Mouse (Mus musculus) layer of hippocampus, postnatal 25 days (tissue): Measurements from ENCODE around the gene Bcas3. TPM values are rescaled to one million over a fixed set of nuclear protein-coding genes. Genes with fewer than 3 reads are reported as not detected.

ENCODE experiments used
- DNase-seq, 2 experiments: peaks; one replicate each; pipeline ENCODE4 v3.0.0; 2022; ENCODE audit warnings: mixed read lengths in 2 of 2, low spot score in 1 of 2; ENCODE audit errors: extremely low spot score in 1 of 2
- total RNA-seq, 2 experiments: library from RNA; stranded (reverse); gene quantifications; 2 replicates each; pipeline ENCODE4 v1.2.3; 2021

Bcas3 gene
- total RNA-seq, 2 experiments from 2014 or later: 67.5 to 68.6 TPM

DNA sequence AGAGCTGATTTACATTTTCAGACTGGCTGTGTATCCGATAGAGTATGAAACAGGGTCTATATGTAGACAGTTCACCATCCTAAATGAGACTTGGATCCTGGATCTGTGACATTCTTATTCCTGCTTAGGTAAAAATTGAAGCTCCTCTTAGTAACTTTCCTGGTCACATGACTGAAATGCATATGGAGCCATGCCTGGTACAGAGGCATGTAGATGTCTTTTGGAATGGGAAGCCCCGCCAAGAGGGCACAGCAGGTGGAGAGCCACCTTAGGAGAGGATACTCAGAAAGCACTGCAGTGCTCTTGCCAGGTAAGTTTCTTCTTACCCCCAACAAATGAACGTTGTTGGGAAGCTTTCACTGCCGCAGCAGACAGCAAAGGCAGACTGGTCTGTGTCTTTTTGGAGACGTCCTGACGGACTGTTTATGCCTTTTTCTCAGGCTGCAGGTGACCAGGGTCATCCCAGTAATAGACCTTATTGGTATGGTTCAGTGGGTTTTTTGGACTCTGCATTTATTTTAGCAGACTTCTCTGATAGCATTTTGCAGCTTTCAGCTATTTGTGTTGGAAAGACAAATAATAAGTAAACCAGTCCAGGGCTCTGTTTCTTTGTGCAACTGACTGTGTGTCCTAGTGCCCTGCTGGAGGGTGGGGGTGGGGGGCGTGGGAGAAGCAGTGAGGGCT, 292.3 kb downstream of the Bcas3 start:
- DNase-seq: no peak

DNA sequence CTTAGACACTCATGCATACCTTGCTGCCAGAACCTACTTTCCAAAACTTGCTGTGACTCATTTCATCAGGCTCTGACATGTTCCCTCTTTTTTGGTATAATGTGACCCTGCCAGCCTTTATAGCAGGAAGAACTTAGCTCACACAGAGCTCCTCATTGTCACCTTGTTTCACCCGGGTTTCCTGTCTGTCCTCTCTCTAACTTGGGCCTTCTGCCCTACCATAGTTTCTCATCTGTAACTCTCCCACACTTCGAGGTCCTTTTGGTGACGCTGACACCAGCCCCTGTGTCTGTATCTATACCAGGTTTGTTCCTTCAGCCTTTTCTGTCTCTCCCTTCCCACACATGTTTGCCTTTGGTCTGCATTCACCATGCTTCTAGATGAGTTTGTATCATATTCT, 295.9 kb downstream of the Bcas3 start:
- no peak for DNase-seq

DNA sequence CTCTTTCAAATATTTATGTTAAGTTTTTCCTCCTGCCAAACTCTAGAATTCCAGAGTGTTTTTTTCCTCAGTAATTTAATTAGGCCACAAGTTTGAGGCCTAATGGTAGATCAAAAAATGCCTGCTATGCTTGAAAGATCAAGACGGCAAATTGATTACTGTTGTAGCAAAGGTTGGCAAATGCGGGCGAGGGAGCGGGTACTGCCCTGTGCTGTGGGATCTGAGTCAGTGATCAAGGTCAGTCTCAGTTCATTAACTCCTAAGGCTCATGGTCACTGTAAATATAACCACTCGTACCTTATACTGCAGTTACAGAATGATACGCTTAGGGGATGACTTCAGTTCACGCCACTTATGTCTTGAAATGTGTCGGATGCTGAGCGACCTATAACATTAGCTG, 296.4 kb downstream of the Bcas3 start:
- DNase-seq: no peak

DNA sequence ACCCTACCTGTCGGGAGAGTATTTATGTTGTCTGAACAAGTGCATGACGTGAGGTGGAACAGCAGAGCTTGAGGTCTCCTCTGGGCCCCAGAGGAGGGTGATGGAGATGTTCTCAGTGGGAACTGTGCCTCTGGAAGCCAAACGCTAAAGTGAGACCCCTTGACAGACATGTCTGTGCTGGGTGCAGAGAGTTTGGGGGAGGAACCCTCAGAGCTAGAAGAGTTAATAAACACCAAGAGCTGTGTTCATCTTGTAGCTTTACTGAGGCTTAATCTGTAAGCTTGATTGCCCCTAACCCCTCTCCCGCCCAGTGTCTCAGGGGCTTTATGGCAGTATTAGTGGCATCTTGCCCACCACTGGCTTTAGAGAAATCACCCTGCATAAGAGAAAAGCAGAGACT, 304.5 kb downstream of the Bcas3 start:
- DNase-seq: no peak

DNA sequence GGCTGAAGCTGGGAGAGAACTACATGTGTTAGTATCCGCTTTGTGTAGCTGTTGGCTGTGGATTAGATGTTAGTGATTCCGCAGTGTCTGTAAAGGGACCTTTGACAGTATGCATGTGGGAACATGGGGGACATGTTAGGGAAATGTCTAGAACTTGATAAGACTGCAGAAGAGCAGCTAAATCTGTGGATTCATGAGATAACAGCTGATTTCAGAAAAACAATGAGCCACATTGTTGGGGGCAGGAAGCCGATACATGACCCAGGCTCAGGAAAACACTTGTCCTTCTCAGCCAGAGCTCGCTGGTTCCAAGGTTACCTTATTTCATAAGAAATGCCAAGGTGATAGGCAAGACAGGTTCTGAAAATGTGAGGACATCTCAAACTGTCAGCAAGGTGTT, 307.3 kb downstream of the Bcas3 start:
- no peak for DNase-seq

DNA sequence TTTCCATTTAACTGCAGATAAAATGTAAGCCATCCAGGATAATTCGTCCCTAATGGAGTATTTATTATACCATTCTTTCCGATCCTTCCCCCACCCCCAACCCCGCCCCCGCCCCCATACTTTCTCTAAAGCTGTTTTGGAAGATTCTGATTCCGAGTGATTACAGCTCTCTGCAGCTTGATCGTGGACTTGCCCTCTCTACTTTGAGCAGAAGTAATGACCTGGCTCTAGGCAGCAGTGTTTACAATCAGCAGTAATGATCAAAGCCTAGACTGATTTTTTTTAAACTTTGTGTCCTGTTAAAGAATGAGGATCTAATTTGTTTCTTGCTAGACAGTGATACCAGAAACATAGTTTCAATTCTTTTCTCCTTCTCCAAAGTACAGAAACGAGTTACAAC, 314.2 kb downstream of the Bcas3 start:
- DNase-seq: no peak

DNA sequence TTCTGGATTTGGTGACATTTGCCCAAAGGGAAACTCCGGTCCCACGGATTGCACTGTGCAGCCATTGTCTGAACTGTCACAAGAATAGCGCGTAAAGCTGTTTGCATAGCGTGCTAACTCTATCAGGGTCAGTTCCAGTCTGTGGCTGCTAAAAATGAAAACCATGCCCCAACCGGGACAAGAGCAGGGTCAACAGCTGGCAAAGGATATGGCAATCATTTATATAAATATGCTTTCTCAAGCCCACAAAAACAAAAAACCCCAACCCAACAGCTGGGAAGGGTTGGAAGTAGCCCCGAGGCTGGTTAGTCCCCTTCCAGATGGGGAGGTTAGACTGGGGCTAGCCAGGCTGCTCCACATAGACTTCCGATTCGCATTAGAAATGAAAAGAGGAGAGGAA, 314.8 kb downstream of the Bcas3 start:
- DNase-seq: no peak

DNA sequence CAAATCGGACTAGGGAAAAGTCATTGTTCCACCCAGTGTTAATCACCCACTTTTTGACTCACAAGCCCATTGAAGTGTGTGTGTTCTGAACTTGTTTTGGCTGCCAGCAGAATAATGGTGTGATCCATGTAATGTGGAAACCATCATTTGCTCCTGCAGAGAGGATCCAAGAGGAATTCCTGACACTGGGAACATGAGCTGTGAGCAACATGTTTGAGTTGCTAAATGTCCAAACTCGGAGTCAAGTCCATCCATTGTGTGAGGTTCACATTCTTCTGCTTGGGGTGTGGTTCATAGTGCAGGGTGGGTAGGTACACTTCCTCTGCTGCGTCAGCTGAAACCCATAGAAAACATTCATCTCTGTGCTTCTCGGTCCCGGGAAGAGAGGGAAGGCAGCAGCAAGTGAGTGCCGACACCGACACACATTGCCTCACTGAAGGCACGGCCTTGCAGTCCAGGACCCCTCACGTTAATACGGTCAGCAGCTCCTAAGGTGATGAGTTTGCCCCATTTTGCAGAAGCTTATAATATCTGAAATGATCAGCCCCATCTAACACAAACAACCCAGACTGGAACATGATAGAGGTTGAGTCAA, 320.0 kb downstream of the Bcas3 start:
- DNase-seq: no peak

DNA sequence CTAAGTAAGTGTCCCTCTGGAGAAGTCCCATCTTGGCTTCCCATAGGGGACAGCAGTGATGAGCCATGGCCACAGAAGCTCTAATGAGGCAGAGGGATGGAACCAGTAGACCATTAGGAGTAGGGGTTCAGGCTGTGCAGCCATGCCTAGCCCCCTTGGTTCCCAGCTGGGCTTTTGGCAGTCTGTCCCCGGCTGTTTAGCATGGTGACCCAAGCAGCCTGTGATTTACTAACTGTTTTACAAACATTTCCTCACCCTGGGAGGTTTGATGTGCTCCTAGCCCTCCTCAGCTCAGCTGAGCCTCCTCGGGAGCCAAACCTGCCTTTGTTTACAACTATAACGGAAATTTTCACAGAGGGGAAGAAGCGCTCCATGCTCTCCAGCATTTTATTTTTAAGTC, 322.3 kb downstream of the Bcas3 start:
- DNase-seq: no peak

DNA sequence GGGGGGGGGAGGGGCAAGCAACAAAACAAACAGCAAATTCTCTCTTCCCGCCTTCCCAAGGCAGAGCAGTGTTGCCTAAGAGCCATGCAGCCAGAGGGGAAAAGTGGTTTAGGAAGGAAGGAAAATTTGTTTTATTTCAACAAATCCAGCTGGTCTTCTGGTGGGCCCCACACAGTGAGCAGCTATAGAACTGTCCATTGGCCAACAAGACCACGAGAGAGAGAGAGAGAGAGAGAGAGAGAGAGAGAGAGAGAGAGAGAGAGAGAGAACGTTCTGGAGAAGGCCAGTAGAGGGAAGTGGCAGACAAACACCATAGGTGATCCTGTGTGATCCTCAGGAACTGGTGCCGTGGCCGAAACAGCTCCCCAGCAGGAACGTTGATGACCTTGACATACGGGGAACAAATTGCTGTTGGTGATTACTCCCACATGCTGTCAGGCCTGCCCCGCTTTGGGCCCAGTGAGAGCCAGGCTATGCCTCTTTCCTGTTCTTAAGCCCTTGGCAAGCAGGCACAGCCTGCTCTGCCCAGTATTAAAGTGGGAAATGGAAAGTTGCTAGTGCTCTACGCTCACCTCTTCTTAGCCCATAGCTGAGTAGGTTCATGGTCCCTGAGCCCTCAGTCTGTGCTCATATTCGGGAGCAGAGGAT, 323.5 kb downstream of the Bcas3 start:
- DNase-seq: no peak

DNA sequence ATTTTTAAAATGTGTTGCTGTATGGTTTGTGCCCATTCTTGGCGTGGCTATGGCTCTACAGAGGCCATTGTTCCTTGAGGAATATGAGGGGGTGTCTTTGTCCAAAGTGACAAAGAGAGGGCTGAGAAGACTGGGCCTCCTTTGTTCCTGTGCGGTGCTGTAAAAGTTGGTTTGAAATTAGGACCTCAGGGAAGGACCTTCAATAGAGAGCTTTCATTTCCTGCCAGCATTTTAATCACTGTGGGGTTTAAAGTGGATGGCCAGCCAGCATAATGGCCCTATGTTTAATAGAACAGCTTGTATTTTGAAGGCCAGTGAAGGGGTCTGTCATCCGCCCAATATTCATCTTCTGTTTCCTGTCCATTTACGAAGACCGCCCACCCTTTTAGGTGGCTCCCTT, 325.7 kb downstream of the Bcas3 start:
- no peak for DNase-seq

DNA sequence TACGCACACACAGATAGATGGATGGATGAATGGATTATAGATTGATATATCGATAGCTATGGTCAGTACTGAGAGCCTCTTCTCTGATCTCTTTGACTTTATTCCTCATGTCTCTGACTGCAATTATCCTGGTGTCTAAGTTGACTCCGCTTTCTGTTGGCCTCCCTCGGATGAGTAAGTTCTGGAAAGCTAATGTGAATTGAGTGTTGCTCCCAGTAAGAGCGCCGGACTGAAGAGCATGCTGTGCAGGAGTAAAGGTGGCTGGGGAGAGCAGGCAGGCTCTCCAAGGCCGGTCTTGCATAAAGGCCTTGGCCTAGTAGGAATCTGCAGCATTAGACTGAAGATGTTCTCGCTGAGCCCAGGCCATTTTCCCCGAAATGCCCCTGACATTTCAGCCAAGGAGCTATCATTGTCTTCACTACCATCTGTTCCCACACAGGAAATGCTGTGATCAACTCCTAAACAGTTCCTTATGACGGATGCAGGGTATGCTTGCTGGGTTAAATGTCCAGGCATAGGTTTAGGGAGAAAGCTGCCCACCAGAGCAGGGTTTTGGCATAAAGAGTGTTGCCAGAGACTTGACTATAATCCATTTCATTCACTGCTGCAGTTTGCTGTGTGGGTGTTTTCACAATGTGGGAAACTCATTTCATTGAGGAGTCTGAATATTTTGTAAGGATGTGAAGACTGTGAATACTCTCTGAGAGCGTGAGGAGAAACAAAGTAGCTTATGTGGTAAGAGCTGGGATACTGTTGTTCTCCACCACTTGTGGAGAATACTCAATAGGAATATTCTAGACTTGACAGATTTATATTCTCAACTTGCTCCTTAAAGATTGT, 328.8 kb downstream of the Bcas3 start:
- DNase-seq: no peak

DNA sequence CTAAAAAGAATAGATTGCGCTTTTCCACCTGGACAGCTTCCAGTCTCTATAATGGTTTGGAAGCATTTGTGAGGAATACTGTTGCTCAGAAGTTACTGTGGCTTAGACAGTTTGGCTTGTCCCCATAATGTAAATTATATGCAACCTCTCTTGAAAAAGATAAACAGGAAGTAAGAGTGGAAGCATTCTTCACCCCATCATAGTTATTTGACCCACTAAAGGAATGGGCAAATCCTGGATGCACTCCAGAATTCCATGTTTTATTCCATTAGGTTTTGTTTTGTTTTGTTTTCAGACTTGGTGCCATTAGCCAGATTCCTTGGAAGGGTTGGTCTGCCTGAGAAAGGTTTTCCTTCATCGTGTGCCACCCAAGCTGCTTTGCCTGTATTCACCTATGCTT, 332.0 kb downstream of the Bcas3 start:
- DNase-seq: no peak

DNA sequence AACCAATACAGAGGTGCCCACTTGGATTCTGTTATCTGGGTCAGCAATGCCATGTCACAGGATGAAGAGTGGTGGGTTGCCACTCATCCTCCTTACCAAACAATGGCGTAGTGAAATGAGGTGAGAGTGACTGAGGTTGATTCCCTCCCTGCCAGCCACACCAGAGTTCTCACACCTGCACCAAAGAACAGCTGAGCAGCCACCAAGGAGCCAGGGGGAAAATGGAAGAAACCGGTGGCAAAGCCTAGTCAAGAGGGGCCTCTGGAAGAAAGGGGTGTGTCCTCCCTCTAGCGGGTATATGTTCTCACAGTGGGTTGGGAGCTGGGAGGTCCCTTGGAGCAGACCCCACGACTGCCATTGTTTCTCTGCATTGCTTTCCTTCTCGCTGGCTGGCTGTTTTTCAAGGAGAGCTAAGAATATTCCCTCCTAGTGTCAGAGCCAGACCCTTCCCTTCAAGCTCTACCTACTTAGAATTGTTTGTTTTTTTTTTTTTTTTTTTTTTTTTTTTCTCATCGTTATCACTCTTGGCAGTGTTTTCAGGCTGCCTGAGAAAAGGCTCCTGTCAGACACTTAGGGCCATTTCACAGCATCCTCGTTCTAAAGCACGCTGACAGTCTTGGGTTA, 335.0 kb downstream of the Bcas3 start:
- no peak for DNase-seq

DNA sequence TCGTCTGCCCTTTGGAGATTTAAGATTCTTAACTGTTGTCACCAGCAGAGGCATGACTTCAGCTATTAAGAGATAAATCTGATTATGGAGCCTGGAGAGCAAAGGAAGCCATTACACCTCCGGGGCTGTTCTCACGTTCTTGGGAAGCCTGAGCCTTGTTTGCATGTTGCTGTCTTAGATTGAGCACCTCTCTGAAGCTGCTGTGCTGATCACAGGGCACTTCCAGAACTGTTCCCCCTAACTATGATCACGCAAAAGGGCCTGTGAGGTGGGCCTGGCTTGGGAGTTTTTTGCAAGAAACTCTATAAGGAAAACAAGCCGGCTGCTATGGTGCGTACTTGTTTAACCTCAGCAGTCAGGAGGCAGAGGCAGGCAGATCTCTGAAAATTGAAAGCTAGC, 335.5 kb downstream of the Bcas3 start:
- DNase-seq: no peak

DNA sequence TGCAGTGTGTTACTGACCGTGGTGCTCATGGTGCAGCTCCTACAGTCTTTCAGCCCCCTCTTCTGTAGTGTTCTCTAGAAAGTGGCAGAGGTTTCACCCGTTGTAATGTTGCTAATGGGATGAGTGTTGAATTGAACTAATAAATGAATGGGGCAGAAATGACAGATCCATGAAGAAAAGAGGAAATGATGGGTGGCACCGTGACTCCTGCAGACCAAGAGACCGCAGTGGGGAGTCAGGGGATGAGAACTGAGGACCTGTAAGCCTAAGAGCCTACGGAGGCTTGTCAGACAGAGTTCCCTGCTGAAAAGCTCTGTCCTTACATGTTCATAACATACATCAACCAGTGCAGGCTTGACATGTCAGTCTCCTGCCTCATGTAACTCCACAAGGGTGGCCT, 336.3 kb downstream of the Bcas3 start:
- no peak for DNase-seq

DNA sequence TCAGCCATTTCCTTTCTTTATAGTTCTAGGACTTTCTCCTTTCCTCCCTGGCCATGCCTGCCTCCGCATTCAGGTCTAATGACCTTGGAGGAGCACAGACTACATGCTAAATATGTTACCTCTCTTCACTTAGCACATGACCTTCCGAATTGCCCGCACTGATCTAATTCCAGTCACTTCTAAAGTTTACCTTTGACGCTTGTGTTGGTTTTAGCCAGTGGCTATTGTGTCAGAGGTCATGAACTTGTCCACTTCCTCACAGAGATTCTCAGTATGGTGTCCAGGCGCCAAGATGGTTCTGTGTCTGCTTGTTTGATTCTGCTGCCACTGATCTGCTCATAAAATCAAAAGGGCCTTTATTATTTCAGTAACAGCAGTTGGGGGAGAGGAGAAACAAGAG, 338.3 kb downstream of the Bcas3 start:
- no peak for DNase-seq

DNA sequence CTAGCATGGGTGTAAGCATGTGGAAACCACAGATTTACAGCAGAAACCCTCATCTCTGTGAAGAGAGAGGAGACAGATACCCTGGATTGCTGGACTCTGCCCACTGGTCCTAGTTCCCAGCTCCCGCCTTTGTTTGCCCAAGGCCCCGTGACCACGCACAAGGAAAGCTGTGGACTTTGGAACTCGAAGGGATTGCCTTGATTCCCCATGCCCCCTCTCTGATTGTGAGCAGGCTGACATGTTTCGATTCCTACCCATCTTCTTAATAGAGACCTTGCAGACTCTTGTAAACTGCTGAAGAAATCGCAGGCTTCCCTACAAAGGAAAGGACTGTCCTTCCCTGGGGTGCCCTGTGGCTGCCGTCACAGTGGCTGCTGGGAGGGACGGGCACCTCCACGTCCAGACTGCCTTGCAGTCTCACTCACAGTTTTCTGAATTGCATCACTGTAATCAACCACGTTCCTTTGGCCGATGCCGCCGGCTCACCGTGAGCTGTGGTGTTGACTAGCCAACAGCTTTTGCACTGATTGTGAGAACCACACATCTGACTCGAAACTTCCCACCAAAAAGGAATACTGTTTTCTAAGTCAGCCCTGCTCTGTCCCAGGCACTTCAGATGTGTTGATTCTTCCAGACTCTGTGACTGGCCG, 342.8 kb downstream of the Bcas3 start:
- no peak for DNase-seq

DNA sequence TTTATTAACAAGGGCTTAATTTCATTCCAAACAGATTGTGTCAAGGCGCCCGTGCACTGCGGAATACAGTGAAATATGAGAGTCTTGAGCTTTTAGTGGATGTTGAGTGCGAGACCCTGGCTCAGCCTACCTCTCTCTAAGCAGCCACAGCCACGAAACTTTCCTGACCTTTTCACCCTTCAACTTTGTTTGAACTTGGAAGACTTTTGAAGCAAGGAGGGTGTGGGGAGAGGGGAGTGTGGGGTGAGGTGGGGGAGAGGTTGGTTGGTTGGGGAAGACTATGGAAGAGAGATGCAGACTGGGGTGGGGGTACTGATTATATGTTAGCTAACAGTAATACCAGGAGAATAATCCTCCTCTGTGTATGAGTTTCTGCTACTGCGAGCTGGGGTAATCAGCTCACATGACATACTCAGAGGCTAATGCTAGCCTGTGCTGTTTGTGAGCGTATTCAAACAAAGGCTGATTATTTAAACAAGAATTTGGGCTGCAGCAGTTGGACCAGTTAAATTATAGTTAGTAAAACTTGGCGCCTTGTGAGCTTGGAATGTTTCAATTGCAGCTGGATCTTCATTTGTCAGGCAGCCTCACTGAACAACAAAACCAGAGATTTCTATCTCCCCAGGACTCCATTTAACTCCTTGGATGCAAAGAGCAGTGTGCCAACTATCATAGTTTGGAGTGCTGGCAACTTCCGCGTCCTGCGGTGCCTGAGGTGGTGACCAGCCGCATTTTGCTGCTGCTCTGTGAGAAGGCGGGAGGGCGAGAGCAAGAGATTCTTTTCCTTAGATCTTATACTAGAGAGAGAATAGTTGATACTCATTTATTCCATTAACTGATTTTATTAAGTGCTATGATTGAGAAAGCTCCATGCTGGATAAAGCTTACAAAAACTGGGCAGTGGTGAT, 343.8 kb downstream of the Bcas3 start:
- DNase-seq: no peak
